Mouse (Mus musculus): ENCODE measurements around the gene Cidec. TPM values are rescaled to one million over a fixed set of nuclear protein-coding genes. Genes with fewer than 3 reads are reported as not detected.
A peak's percentile ranks its signal among the peaks of the same experiment; 100 is the strongest.

Cidec gene
- polyA plus RNA-seq, 1 experiment from 2014 or later = not detected

GRCm38 (mm10) chr6:113442442-113443090 is 7.0 kb upstream of the Cidec start, which contains the start of gene Jagn1:
Gene Jagn1, plus strand, starts transcription at chr6:113442569.
- H3K4me1 ChIP-seq = peaks cover 10% of the 10 kb centered on the region
- peak within 1 kb of the TSS; percentile 96 for H3K4me3 ChIP-seq
- H3K36me3 ChIP-seq = peaks cover 22% of the 10 kb centered on the region
- ATAC-seq (ENCODE audit: low FRiP score, low read depth) = peak; percentile 94
- peak within 1 kb of the TSS; percentile 89 for H3K4me2 ChIP-seq (replicated peaks)
- peak within 1 kb of the TSS; percentile 88 for H3K9ac ChIP-seq (replicated peaks)
- H3K27me3 ChIP-seq = no peaks in the 10 kb centered on the region
- H3K27ac ChIP-seq (replicated peaks) = peak within 1 kb of the TSS; percentile 36
- under 1% methylated on average over 42 of the region's 45 CpGs for WGBS
- no peaks in the 10 kb centered on the region for H3K9me3 ChIP-seq

DNA sequence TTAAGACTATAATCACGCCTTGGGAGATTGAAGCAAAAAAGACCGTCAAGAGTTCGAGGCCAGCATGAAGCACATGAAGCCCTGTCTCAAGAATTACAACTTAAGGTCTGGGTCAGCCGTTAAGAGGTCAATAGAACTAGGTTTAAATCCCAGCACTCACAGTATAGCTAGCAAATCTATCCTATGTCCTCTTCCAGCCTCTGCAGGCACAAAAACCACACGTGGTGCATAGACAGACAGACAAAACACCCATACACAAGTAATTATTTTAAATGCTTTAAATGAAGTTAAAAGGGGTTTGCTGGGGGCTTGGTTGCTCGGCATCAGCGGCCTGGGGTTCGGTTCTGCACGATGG is 6.5 kb upstream of the Cidec start:
- Histone ChIP-seq H3K27me3 (no peaks in the 10 kb centered on the region), H3K9ac (replicated peaks) (peak overlapping the region; percentile 88), H3K27ac (replicated peaks) (peak overlapping the region; percentile 36), H3K4me3 (peak overlapping the region; percentile 96), H3K36me3 (peaks cover 17% of the 10 kb centered on the region), H3K4me2 (replicated peaks) (peak overlapping the region; percentile 89), H3K4me1 (peaks cover 10% of the 10 kb centered on the region), H3K9me3 (no peaks in the 10 kb centered on the region)
- peak; percentile 32; the same call in 1 of the 2 replicates for ATAC-seq (ENCODE audit: low FRiP score, low read depth)
- WGBS = 44% methylated on average over 9 of the region's 9 CpGs

GRCm38 (mm10) chr6:113441147-113441680 is 5.7 kb upstream of the Cidec start:
- Histone ChIP-seq H3K27me3 (no peaks in the 10 kb centered on the region), H3K9me3 (no peaks in the 10 kb centered on the region), H3K36me3 (peaks cover 8% of the 10 kb centered on the region; the same call in 1 of the 2 replicates), H3K4me2 (replicated peaks) (no peak overlapping the region), H3K27ac (replicated peaks) (no peak overlapping the region), H3K9ac (replicated peaks) (no peak overlapping the region), H3K4me3 (no peak overlapping the region), H3K4me1 (peaks cover 10% of the 10 kb centered on the region)
- ATAC-seq (ENCODE audit: low FRiP score, low read depth) = no peak
- WGBS = 54% methylated on average over 7 of the region's 7 CpGs

- Histone ChIP-seq H3K27me3 (0 out of 2 replicates have a peak, but pooled peaks cover 2% of the 10 kb centered on the region), H3K27ac (replicated peaks) (no peak overlapping the region)
- ATAC-seq (ENCODE audit: low FRiP score, low read depth) = no peak
Measured at GRCm38 (mm10) chr6:113440686-113441085, 5.1 kb upstream of the Cidec start.

DNA sequence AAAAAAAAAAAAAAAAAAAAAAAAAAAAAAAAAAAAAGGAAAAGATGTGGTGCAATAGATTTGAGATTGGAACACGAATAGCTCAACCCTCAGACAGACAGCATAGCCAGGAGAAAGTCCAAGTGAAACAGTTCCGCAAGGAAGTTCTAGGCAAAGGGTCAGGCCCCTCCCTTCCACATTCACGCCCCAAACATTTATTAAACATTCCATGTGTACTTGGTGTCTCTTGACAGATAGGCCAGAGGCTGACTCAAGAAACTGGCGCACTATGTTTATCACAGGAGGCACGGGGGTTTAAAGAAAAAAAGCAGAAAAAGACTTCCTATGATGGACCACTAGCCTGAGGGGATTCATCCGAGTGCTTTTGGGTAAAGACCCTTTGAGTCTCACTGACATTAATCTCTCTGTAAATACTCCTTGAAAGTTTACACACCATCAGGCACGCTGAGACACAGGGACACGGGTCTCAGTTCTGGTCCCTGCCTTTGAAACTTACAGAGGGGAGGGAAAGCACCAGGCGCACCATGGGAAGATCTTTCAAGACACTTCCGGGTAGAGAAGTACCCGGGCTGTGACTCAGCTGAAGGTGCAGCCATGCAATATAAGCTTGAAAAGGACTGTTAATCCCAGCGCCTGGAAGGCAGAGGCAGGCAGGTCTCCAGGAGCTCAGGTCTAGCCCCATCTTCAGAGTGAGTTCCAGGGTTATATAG is 3.3 kb upstream of the Cidec start:
- no peak overlapping the region for H3K9ac ChIP-seq (replicated peaks)
- peaks cover 3% of the 10 kb centered on the region; the same call in 1 of the 2 replicates for H3K27me3 ChIP-seq
- ATAC-seq (ENCODE audit: low FRiP score, low read depth) = no peak
- no peak overlapping the region for H3K27ac ChIP-seq (replicated peaks)
- H3K9me3 ChIP-seq = no peaks in the 10 kb centered on the region
- WGBS = 63% methylated on average over 12 of the region's 12 CpGs
- peaks cover 10% of the 10 kb centered on the region for H3K4me1 ChIP-seq
- no peak overlapping the region for H3K4me3 ChIP-seq
- no peaks in the 10 kb centered on the region for H3K36me3 ChIP-seq
- no peak overlapping the region for H3K4me2 ChIP-seq (replicated peaks)

More at GRCm38 (mm10) chr6:113440686-113441085, 5.1 kb upstream of the Cidec start:
- Histone ChIP-seq H3K36me3 (0 out of 2 replicates have a peak, but pooled peaks cover 6% of the 10 kb centered on the region), H3K4me1 (peaks cover 10% of the 10 kb centered on the region), H3K9ac (replicated peaks) (no peak overlapping the region), H3K9me3 (no peaks in the 10 kb centered on the region), H3K4me3 (no peak overlapping the region), H3K4me2 (replicated peaks) (no peak overlapping the region)
- WGBS = 88% methylated on average over 3 of the region's 3 CpGs

- no peaks in the 10 kb centered on the region for H3K9me3 ChIP-seq
- no peak overlapping the region for H3K9ac ChIP-seq (replicated peaks)
- no peak overlapping the region for H3K4me2 ChIP-seq (replicated peaks)
- H3K4me1 ChIP-seq = no peaks in the 10 kb centered on the region
- H3K4me3 ChIP-seq = no peak overlapping the region
- H3K36me3 ChIP-seq = no peaks in the 10 kb centered on the region
- no peak for ATAC-seq (ENCODE audit: low FRiP score, low read depth)
- 78% methylated on average over 12 of the region's 12 CpGs for WGBS
- no peak overlapping the region for H3K27ac ChIP-seq (replicated peaks)
- peaks cover 3% of the 10 kb centered on the region; the same call in 1 of the 2 replicates for H3K27me3 ChIP-seq
Measured at GRCm38 (mm10) chr6:113437135-113437534, 1.6 kb upstream of the Cidec start.

DNA sequence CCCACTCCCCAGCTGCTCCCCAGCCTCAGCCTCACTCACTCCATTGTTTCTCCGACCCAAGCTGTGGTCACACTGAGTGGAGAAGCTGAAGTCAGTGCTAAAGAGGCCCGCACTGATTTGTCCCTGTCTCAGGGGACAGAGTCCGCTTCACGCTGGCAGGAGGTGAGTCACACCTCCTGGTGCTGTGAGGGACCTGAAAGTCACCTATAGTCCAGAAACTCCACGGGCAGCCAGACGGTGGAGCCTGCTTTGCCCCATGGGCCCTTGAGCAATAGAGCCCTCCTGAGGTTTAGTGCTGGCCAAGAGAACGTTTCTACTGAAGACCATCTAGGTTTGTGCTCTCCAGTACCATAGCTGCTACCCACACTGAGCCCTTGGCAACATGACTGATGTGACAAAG is 869 bp downstream of the Cidec start:
- no peak overlapping the region for H3K4me2 ChIP-seq (replicated peaks)
- H3K4me1 ChIP-seq = no peaks in the 10 kb centered on the region
- peaks cover 3% of the 10 kb centered on the region; the same call in 1 of the 2 replicates for H3K27me3 ChIP-seq
- no peak overlapping the region for H3K4me3 ChIP-seq
- H3K9me3 ChIP-seq = no peaks in the 10 kb centered on the region
- no peak for ATAC-seq (ENCODE audit: low FRiP score, low read depth)
- WGBS = 76% methylated on average over 7 of the region's 7 CpGs
- H3K36me3 ChIP-seq = no peaks in the 10 kb centered on the region
- no peak overlapping the region for H3K27ac ChIP-seq (replicated peaks)
- no peak overlapping the region for H3K9ac ChIP-seq (replicated peaks)

- 84% methylated on average over 3 of the region's 3 CpGs for WGBS
- Histone ChIP-seq H3K9me3 (no peaks in the 10 kb centered on the region), H3K27ac (replicated peaks) (no peak overlapping the region), H3K27me3 (peaks cover 3% of the 10 kb centered on the region; the same call in 1 of the 2 replicates), H3K36me3 (no peaks in the 10 kb centered on the region), H3K4me3 (no peak overlapping the region), H3K4me2 (replicated peaks) (no peak overlapping the region), H3K4me1 (no peaks in the 10 kb centered on the region), H3K9ac (replicated peaks) (no peak overlapping the region)
- ATAC-seq (ENCODE audit: low FRiP score, low read depth) = no peak
Measured at GRCm38 (mm10) chr6:113433661-113434060, 1.9 kb downstream of the Cidec start.

GRCm38 (mm10) chr6:113431801-113432200 is 3.8 kb downstream of the Cidec start:
- WGBS = 70% methylated on average over 3 of the region's 3 CpGs
- ATAC-seq (ENCODE audit: low FRiP score, low read depth) = no peak
- no peak overlapping the region for H3K9ac ChIP-seq (replicated peaks)

GRCm38 (mm10) chr6:113430846-113431245 is 4.7 kb downstream of the Cidec start:
- WGBS = 66% methylated on average over 3 of the region's 3 CpGs

More at GRCm38 (mm10) chr6:113431801-113432200, 3.8 kb downstream of the Cidec start:
- Histone ChIP-seq H3K27me3 (peaks cover 3% of the 10 kb centered on the region; the same call in 1 of the 2 replicates), H3K4me1 (no peaks in the 10 kb centered on the region), H3K27ac (replicated peaks) (no peak overlapping the region), H3K36me3 (no peaks in the 10 kb centered on the region), H3K4me3 (no peak overlapping the region), H3K9me3 (peaks cover 4% of the 10 kb centered on the region; the same call in 1 of the 2 replicates), H3K4me2 (replicated peaks) (no peak overlapping the region)

DNA sequence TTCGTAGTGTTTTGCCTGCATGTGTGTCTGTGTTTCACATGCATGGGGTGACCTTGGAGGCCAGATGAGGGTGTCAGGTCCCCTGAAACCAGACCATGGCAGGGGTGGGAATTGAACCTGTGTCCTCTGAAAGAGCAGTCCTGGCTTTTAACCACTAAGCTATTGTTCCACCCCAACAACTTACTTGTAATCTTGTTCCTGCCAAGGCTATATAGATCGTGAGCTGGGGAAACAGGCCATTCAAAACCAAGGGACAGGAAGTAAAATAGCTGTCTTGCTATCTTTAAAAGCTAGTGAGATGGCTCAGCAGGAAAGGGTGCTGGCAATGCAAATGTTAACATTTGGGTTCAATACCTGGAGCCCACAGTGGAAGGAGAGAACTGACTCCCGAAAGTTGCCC is 5.6 kb downstream of the Cidec start:
- peaks cover 4% of the 10 kb centered on the region; the same call in 1 of the 2 replicates for H3K9me3 ChIP-seq
- no peak for ATAC-seq (ENCODE audit: low FRiP score, low read depth)
- H3K36me3 ChIP-seq = no peaks in the 10 kb centered on the region
- WGBS = 83% methylated on average over 3 of the region's 3 CpGs
- H3K9ac ChIP-seq (replicated peaks) = no peak overlapping the region
- H3K4me1 ChIP-seq = no peaks in the 10 kb centered on the region
- no peaks in the 10 kb centered on the region; the same call in 1 of the 2 replicates for H3K27me3 ChIP-seq
- no peak overlapping the region for H3K4me3 ChIP-seq
- H3K27ac ChIP-seq (replicated peaks) = no peak overlapping the region
- no peak overlapping the region for H3K4me2 ChIP-seq (replicated peaks)

More at GRCm38 (mm10) chr6:113430846-113431245, 4.7 kb downstream of the Cidec start:
- no peak for ATAC-seq (ENCODE audit: low FRiP score, low read depth)
- Histone ChIP-seq H3K4me1 (no peaks in the 10 kb centered on the region), H3K9me3 (peaks cover 4% of the 10 kb centered on the region; the same call in 1 of the 2 replicates), H3K4me3 (no peak overlapping the region), H3K36me3 (no peaks in the 10 kb centered on the region), H3K27ac (replicated peaks) (no peak overlapping the region), H3K4me2 (replicated peaks) (no peak overlapping the region), H3K9ac (replicated peaks) (no peak overlapping the region), H3K27me3 (peaks cover 3% of the 10 kb centered on the region; the same call in 1 of the 2 replicates)

DNA sequence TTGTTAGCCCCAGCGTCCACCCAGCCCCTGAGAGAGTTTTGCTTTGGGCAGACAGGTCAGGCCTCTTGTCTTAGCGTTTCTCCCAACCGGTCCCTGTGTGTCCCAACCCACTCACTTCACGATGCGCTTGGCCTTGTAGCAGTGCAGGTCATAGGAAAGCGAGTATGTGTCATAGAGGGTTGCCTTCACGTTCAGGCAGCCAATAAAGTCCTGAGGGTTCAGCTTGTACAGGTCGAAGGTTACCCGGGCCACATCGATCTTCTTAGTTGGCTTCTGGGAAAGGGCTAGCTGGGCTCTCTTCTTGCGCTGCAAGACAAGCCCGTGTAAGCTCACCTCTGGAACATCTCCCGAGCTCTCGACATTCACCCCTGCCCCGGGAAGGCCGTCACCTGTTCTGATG is 7.6 kb downstream of the Cidec start:
- Histone ChIP-seq H3K27ac (replicated peaks) (no peak overlapping the region), H3K4me2 (replicated peaks) (no peak overlapping the region), H3K9ac (replicated peaks) (no peak overlapping the region), H3K27me3 (no peaks in the 10 kb centered on the region), H3K4me3 (no peak overlapping the region), H3K36me3 (no peaks in the 10 kb centered on the region), H3K4me1 (no peaks in the 10 kb centered on the region), H3K9me3 (peaks cover 4% of the 10 kb centered on the region; the same call in 1 of the 2 replicates)
- WGBS = 92% methylated on average over 16 of the region's 16 CpGs
- ATAC-seq (ENCODE audit: low FRiP score, low read depth) = no peak

Measured in midbrain, embryonic 12.5 days (tissue).